Mouse (Mus musculus) left cerebral cortex, postnatal 36 days (tissue): Measurements from ENCODE around the gene H2afx. TPM values are rescaled to one million over a fixed set of nuclear protein-coding genes. Genes with fewer than 3 reads are reported as not detected.
"Not testable (repeated sequence)": the region's sequence is repeated elsewhere in the genome, so short reads cannot be mapped to it uniquely, and the experiment has no call there.

ENCODE experiments used
- DNase-seq, 2 experiments: peaks; one replicate each; pipeline ENCODE4 v3.0.0; 2021 to 2022; ENCODE audit warnings: low spot score in 2 of 2, mixed read lengths in 1 of 2
- intact Hi-C: fragments of 180-260 bp; cut with DNase I; formaldehyde crosslinking; loops from one replicate; pipeline ENCODE4 v1.15.1; 2025
- microRNA-seq: library from miRNA; unstranded; fragments of <30 nt; microRNA quantifications from one replicate; pipeline ENCODE4 v1.2.0, GENCODE M21; 2022
- total RNA-seq, 2 experiments: library from RNA; stranded (reverse); gene quantifications; 2 replicates each; pipeline ENCODE4 v1.2.3; 2021

H2afx gene
- total RNA-seq, 2 experiments from 2014 or later = 53.2 to 62.5 TPM

DNA sequence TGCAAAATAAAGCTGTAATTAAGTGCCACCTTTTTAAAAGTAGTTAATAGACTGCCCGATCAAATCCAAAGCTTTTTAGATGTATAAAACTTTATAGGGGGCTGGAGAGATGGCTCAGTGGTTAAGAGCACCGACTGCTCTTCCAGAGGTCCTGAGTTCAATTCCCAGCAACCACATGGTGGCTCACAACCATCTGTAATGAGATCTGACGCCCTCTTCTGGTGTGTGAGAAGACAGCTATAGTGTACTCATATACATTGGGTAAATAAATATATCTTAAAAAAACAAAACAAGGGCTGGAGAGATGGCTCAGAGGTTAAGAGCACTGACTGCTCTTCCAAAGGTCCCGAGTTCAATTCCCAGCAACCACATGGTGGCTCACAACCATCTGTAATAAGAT is 27.4 kb downstream of the H2afx start:
- DNase-seq, intact Hi-C loops: not testable (repeated sequence)

DNA sequence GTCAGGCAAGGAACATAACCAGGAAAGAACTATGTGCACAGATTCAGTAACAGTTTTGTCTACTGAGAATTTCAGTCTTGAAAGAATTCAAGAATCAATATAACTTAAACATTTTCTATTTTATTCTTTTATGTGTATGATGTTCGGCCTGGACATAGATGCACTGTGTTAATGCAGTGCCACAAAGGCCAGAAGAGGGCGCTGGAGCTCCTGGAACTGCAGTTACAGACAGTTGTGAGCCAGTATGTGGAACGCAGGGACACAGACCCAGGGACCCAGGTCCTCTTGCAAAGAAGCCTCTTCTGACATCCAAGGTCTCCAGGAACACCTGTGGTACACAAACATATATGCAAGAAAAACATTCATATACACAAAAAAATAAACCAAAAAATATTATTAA is 30.0 kb downstream of the H2afx start:
- intact Hi-C loops = no loop called here
- DNase-seq = no peak

DNA sequence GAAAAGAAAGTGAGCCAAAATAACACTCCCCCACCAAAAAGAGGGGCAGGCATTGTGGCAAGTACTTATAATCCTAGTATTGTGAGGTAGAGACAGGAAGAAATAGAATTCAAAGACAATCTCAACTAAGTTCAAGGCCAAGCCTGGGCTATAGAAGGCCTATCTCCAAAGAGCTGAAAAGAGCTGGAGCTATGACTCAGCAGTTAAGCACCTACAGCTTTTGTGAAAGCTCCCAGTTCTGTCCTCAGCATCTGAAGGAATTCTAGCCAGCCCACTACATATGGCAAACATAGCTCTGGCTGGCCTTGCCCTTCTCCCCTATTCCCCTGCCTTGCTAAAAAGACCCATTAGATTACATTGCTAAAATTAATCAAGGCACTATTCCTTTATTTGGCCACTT is 38.9 kb downstream of the H2afx start:
- no peak for DNase-seq
- intact Hi-C loops = no loop called here

DNA sequence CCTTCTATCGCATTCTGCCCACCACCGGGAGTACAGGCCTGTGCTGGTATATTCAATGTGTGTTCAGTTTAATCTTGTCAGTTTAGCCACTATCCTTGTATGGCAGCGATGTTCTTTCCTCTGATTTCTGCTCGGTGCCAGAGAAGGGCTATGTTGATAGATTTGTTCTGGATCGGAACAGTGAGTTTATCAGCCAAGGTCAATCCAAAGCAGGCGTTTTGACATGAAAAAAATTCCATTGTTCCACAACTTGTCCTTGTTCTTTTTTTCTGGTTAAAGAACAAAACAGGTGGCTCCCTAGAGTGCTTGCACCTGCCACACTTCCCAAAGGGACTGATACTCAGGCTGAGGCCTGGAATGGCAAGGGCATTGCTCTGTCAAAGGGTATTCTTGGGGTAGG is 41.6 kb downstream of the H2afx start:
- intact Hi-C loops = no loop called here
- no peak for DNase-seq

DNA sequence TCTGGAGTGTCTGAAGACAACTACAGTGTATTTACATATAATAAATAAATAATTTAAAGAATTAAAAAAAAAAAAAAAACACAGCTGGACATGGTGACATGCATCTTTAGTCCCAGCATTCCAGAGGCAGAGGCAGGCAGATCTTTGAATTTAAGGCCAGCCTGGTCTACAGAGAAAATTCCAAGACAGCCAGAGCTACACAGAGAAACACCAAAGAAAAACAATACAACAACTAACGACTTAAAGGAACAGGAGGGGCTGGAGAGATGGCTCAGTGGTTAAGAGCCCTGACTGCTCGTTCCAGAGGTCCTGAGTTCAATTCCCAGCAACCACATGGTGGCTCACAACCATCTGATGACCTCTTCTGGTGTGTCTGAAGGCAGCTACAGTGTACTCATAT is 42.8 kb downstream of the H2afx start:
- intact Hi-C loops = not testable (repeated sequence)

DNA sequence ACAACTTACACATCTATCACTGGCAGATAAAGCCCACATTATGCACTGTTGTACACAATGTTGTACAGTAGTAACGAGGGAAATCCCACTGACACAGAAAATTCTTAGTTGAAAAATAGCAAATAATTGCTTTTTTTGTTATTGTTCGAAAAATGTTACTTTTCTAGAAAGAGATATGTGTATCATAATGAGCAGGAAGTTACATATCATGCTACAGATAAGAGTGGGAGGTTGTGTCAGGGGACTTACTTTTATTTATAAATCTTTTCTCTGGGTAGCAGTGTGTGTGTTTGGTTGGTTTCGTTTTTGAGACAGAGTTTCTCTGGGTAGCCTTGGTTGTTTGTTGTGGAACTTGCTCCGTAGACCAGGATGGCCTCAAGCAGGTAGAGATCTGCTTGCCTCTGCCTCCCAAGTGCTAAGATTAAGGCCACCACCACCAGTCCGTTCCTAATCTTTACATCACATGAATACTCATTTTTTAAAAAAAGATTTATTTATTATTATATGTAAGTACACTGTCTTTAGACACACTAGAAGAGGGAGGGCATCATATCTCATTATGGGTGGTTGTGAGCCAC is 43.7 kb downstream of the H2afx start:
- DNase-seq = no peak
- intact Hi-C loops = no loop called here

More for the DNA sequence above, 42.8 kb downstream of the H2afx start:
- DNase-seq = not testable (repeated sequence)

DNA sequence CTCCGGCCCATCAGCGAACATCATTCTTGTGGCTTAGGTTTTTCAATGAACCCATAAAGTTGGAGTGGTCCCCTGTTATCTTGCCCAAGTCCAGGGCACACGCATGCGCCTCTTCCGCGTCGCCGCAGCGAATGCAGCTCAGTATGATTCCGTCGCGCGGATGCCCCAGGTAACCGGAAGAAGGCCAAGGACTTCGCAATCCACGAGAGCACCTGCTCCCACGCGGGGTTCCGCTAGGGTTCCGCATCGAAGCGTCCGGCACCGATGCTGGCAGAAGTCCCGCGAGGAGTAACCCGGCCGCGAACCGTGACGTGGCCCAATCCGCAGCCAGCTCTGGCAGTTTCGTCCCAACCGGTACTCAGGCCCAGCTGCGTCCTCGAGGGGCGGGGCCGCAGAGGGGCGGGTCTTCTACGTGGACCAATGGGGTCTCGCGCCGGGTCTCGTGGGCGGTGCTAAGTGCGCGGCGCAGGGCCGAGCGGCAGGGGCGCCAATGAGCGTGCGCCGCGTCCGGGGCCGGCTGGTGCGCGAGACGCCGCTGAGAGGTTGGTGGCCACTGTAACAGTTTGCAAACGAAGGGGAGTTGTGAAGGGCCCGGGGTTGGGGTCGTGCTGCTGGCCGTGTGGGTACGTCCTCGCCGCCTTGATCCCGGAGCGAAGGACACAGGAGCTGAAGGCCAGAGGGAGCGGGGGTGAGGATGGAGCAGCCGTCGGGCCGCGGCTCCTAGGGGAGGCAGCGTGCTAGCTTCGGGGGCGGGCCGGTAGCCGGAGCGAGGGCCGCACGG is 44.8 kb downstream of the H2afx start, which contains the start of gene Hyou1:
Gene Hyou1 (plus strand): TSS at position 437 of the 781 bp plus-strand sequence.
- intact Hi-C loops = no loop called here
- DNase-seq = peak; percentile 99

DNA sequence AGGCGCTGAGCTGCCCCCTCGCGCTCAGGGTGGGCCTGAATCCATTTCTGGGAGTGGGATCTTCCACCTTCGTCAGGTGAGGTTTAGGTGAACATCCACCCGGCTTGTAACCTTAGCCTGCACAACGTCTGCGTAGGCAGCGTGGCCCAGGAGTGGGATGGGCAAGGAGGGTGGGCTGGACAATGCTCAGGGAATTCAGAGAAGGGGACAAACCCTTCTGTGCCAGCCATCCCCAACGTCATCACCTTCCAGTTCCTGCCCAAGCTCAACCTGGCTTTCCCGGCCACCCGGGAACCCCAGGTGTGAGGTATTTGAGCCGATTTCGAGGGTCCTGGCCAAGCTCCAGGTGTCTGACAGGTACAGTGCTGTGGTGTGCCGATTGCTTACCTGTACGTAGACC is 45.4 kb downstream of the H2afx start:
- DNase-seq = no peak
- intact Hi-C loops = no loop called here

DNA sequence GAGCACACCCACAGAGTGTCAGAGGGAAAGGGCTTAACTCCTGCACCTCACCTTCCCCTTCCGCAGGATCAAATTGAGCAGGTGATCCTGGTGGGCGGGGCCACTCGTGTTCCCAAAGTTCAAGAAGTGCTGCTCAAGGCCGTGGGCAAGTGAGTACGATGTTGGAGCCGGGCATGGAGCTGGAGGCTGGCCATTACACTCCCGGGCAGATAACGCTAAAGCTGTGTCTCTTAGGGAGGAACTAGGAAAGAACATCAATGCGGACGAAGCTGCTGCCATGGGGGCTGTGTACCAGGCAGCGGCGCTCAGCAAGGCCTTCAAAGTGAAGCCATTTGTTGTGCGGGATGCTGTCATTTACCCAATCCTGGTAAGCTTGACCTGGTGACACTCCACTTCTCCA is 50.1 kb downstream of the H2afx start:
- no peak for DNase-seq
- intact Hi-C loops = no loop called here

Small RNA genes within 50 kb of the gene (microRNA-seq; reads per million reads assigned to microRNA genes)
- gene Gm44335 = not detected

Other genes starting within 250 kb of the H2afx start
- under 1 TPM in 1 of 2 experiments, not detected in 1; 0.22 TPM for gene Mfrp, start 233.0 kb upstream of the H2afx start, total RNA-seq
- gene C1qtnf5, start 227.4 kb upstream of the H2afx start, total RNA-seq = 10 to 100 TPM; 15.1 to 19.3 TPM
- gene Gm49380, start 221.2 kb upstream of the H2afx start, total RNA-seq = 1 to 10 TPM in 1 of 2 experiments, not detected in 1; 1.0 TPM
- gene Rnf26, start 221.2 kb upstream of the H2afx start, total RNA-seq = 10 to 100 TPM; 29.2 to 35.7 TPM
- 10 to 100 TPM; 14.9 to 18.4 TPM for gene Mcam, start 200.2 kb upstream of the H2afx start, total RNA-seq
- 10 to 100 TPM; 45.2 to 65.1 TPM for gene Cbl, start 100.6 kb upstream of the H2afx start, total RNA-seq
- 1 to 10 TPM; 1.3 to 2.7 TPM for gene Ccdc153, start 94.0 kb upstream of the H2afx start, total RNA-seq
- gene Pdzd3, start 83.2 kb upstream of the H2afx start, total RNA-seq = under 1 TPM; 0.57 to 0.82 TPM
- gene Nlrx1, start 66.1 kb upstream of the H2afx start, total RNA-seq = 10 to 100 TPM; 12.1 to 14.1 TPM
- gene Abcg4, start 46.1 kb upstream of the H2afx start, total RNA-seq = 10 to 100 TPM; 56.6 to 65.0 TPM
- 10 to 100 TPM; 24.4 to 31.8 TPM for gene Hinfp, start 29.0 kb upstream of the H2afx start, total RNA-seq
- 100 to 1,000 TPM; 213 to 219 TPM for gene C2cd2l, start 14.4 kb upstream of the H2afx start, total RNA-seq
- gene Dpagt1, start 8.7 kb upstream of the H2afx start, total RNA-seq = 10 to 100 TPM; 12.3 to 15.8 TPM
- 10 to 100 TPM; 17.9 to 18.0 TPM for gene Hmbs, start 9.5 kb downstream of the H2afx start, total RNA-seq
- gene Vps11, start 27.0 kb downstream of the H2afx start, total RNA-seq = 10 to 100 TPM; 52.5 to 55.5 TPM
- 100 to 1,000 TPM; 113 to 146 TPM for gene Hyou1, start 44.8 kb downstream of the H2afx start, total RNA-seq
- 10 to 100 TPM; 27.6 to 33.4 TPM for gene Slc37a4, start 62.2 kb downstream of the H2afx start, total RNA-seq
- gene Rps25, start 72.4 kb downstream of the H2afx start, total RNA-seq = 100 to 1,000 TPM; 631 to 695 TPM
- gene Trappc4, start 72.9 kb downstream of the H2afx start, total RNA-seq = 10 to 100 TPM; 67.0 to 69.5 TPM
- gene Ccdc84, start 83.9 kb downstream of the H2afx start, total RNA-seq = 10 to 100 TPM; 17.6 to 20.7 TPM
- not detected for gene Foxr1, start 106.4 kb downstream of the H2afx start, total RNA-seq
- not detected for gene Upk2, start 120.3 kb downstream of the H2afx start, total RNA-seq
- gene Bcl9l, start 148.1 kb downstream of the H2afx start, total RNA-seq = 10 to 100 TPM; 58.1 to 70.0 TPM
- not detected for gene Cxcr5, start 227.2 kb downstream of the H2afx start, total RNA-seq